Mouse (Mus musculus): ENCODE data around the gene A930017K11Rik. TPM values are rescaled to one million over a fixed set of nuclear protein-coding genes. Genes with fewer than 3 reads are reported as not detected.

A930017K11Rik gene
- polyA plus RNA-seq, 1 experiment from 2014 or later: 0.31 TPM

DNA sequence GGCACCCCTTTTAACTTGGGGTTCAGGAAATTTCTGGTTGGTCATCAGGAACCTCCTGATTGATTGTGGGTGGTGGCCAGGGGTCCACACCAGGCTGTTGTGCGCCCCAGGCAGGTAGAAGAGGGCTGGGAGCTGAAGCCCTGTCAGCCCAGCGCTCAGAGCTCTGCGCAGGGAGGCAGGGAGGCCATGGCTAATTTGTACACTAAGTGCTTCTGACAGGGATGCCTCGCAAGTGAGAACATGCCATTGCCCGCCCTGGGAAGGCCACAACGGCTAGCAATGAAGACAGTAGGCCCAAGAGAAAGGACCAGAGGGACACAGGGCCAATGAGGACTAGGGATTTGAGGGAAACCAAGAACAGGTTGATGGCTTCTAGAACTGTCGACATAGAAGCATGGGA lies 4.3 kb upstream of the A930017K11Rik start:
- no peak for ATAC-seq (ENCODE audit: low FRiP score, low read depth)
- H3K9me3 ChIP-seq: no peaks in the 10 kb centered on the region
- peaks cover 31% of the 10 kb centered on the region for H3K27me3 ChIP-seq
- no peak overlapping the region for H3K4me2 ChIP-seq (replicated peaks)
- no peak overlapping the region for H3K27ac ChIP-seq
- H3K4me3 ChIP-seq: no peak overlapping the region
- peaks cover 43% of the 10 kb centered on the region for H3K36me3 ChIP-seq
- 71% methylated on average over 7 of the region's 7 CpGs for WGBS
- peaks cover 8% of the 10 kb centered on the region for H3K4me1 ChIP-seq
- no peak overlapping the region for H3K9ac ChIP-seq

DNA sequence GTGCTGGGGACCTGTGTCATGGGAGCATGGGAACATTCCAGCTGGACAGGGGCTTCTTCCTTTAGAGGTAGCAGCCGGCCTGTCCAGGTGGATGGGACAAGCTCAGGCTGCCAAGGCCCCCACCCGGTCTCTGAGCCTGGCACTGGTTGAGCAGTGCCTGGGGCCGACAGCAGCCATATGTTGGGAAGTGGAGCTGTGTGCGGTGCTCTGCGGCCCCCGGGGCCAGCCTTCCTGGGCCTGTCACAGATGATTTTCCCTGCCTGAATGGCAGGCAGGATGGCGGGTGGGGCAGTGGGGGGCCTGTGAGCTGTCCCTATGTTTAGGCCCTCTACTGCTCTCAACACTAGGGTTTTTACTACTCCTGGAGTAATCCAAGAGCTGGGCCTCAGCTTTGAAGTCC lies 3.8 kb upstream of the A930017K11Rik start:
- no peak for ATAC-seq (ENCODE audit: low FRiP score, low read depth)
- H3K27ac ChIP-seq: no peak overlapping the region
- peaks cover 35% of the 10 kb centered on the region for H3K27me3 ChIP-seq
- no peaks in the 10 kb centered on the region for H3K9me3 ChIP-seq
- peaks cover 12% of the 10 kb centered on the region for H3K4me1 ChIP-seq
- no peak overlapping the region for H3K4me2 ChIP-seq (replicated peaks)
- no peak overlapping the region for H3K9ac ChIP-seq
- peaks cover 39% of the 10 kb centered on the region for H3K36me3 ChIP-seq
- whole genome bisulfite sequencing: 61% methylated on average over 7 of the region's 7 CpGs
- H3K4me3 ChIP-seq: no peak overlapping the region

DNA sequence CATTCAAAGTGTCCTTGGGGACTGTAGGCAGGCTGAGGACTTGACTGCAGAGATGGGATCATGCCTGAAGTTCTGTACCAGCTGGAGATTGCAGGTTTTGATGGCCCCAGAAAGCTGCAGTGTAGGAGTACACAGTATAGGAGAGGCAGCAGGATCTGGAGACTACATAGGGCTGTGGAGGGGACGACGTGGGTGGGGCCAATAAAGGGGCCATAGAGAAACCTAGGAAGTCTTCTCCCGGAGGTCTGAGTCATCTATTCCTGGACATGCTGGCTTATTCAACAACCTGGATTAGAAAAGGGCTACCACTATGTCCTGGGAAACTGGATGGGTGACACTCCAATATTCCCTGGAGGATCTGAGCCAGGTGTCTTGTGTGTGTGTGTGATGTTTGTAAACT lies 3.4 kb upstream of the A930017K11Rik start:
- Histone ChIP-seq H3K27ac (no peak overlapping the region), H3K4me2 (replicated peaks) (no peak overlapping the region), H3K9me3 (no peaks in the 10 kb centered on the region), H3K4me3 (no peak overlapping the region), H3K27me3 (peaks cover 40% of the 10 kb centered on the region), H3K4me1 (peaks cover 15% of the 10 kb centered on the region), H3K9ac (no peak overlapping the region), H3K36me3 (peaks cover 36% of the 10 kb centered on the region)
- ATAC-seq (ENCODE audit: low FRiP score, low read depth): no peak
- 56% methylated on average over 3 of the region's 3 CpGs for WGBS

DNA sequence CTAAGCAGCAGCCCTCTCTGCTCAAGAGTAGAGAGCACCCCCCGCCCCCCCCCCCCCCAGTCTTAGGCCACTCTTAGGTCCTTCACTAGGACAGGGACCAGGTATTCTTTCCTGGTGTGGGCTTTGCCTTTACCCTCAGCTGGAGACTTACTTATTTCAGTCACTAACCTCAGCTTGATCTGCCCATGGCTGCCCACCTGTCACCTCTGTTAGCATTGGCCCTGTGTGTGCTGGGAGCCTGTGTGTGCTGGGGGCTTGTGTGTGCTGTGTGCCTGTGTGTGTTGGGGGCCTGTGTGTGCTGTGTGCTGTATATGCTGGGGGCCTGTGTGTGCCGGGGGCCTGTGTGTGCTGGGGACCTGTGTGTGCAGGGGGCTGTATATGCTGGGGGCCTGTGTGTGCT lies 2.3 kb upstream of the A930017K11Rik start:
- ATAC-seq (ENCODE audit: low FRiP score, low read depth): no peak
- Histone ChIP-seq H3K9ac (no peak overlapping the region), H3K27me3 (peaks cover 50% of the 10 kb centered on the region), H3K4me3 (no peak overlapping the region), H3K4me1 (peaks cover 15% of the 10 kb centered on the region), H3K9me3 (no peaks in the 10 kb centered on the region), H3K4me2 (replicated peaks) (no peak overlapping the region), H3K36me3 (peaks cover 26% of the 10 kb centered on the region), H3K27ac (no peak overlapping the region)
- 85% methylated on average over 2 of the region's 2 CpGs for WGBS

DNA sequence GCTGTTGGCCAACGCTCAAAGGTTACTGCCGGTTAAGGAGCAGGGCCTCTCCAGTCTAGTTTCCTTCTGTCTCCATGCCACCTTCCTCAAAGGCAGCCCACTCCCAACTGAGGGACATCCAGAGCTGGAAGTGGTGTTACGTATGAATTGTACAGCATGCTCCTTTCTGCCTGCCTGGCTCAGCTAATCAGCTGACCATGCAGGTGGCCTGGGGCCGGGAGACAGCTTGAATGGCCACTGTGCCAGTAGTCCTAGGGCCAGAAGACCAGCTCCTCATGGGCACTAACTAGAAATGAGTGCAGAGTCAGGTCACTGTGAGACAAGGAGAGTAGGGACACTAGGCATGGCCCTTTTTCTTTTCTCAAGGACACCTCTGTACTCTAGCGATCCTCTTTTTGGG lies 796 bp upstream of the A930017K11Rik start:
- peaks cover 10% of the 10 kb centered on the region for H3K36me3 ChIP-seq
- H3K4me3 ChIP-seq: no peak overlapping the region
- H3K27ac ChIP-seq: no peak overlapping the region
- H3K4me2 ChIP-seq (replicated peaks): no peak overlapping the region
- H3K9ac ChIP-seq: no peak overlapping the region
- ATAC-seq (ENCODE audit: low FRiP score, low read depth): no peak
- no peaks in the 10 kb centered on the region for H3K9me3 ChIP-seq
- peaks cover 55% of the 10 kb centered on the region for H3K27me3 ChIP-seq
- WGBS: 80% methylated on average over 5 of the region's 5 CpGs
- H3K4me1 ChIP-seq: peaks cover 15% of the 10 kb centered on the region

DNA sequence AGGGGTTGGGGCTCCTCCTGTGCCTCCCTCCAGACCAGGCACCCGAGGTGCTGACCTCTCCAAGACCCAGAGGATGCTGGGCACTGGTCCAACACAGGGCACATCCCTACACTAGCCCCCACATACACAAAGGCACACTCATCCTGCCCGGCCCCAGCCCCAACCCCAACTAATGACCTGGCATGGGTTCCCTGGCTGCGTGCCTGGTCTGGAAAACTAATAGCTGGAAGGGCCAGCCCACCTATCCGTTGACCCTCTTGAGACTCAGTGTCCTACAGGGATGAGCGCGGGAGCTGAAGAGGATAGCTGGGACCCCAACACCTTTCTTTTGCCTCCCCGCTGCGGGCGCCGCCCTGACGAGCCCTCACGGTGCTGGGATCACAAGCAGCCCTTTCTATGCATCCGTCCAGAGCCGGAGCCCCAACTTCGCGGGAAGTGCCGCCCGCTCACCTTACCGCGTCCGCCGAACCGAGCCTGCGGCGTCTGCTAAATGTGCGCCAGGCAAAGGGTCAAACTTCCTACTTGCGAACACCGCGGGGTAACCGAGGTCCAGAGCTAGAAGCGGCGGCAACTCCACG lies 1.1 kb downstream of the A930017K11Rik start:
- Histone ChIP-seq H3K4me1 (peaks cover 15% of the 10 kb centered on the region), H3K9me3 (no peaks in the 10 kb centered on the region), H3K27me3 (peaks cover 55% of the 10 kb centered on the region), H3K4me3 (peak overlapping the region; percentile 47), H3K9ac (peak overlapping the region; percentile 58), H3K27ac (no peak overlapping the region), H3K36me3 (no peaks in the 10 kb centered on the region), H3K4me2 (replicated peaks) (peak overlapping the region; percentile 80)
- under 1% methylated on average over 33 of the region's 33 CpGs for WGBS
- 0 out of 2 replicates have a peak, but pooled peaks have one; percentile 25 for ATAC-seq (ENCODE audit: low FRiP score, low read depth)

DNA sequence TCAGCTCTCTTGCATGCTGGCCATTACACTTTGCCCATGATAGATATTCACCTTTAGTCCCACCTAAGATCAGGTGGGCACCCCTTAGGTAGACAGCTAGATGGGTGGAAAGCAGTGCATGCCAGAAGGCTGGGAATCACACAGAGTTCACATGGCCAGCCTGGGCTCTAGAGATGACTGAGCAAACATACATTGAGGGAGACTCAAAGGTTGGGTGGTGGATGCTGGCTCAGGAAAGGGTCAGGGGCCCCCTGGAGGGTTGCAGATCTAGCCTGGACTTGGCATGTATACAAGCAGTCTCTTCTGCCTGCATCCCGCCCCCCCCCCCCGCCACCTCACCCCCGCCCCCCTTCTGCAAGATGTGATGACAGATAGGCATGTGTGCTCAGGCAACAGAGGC lies 1.7 kb downstream of the A930017K11Rik start:
- no peak for ATAC-seq (ENCODE audit: low FRiP score, low read depth)
- no peak overlapping the region for H3K4me2 ChIP-seq (replicated peaks)
- H3K9me3 ChIP-seq: no peaks in the 10 kb centered on the region
- peaks cover 15% of the 10 kb centered on the region for H3K4me1 ChIP-seq
- no peak overlapping the region for H3K9ac ChIP-seq
- no peak overlapping the region for H3K27ac ChIP-seq
- peaks cover 55% of the 10 kb centered on the region for H3K27me3 ChIP-seq
- WGBS: 0% methylated on average over 3 of the region's 3 CpGs
- H3K4me3 ChIP-seq: no peak overlapping the region
- no peaks in the 10 kb centered on the region for H3K36me3 ChIP-seq

DNA sequence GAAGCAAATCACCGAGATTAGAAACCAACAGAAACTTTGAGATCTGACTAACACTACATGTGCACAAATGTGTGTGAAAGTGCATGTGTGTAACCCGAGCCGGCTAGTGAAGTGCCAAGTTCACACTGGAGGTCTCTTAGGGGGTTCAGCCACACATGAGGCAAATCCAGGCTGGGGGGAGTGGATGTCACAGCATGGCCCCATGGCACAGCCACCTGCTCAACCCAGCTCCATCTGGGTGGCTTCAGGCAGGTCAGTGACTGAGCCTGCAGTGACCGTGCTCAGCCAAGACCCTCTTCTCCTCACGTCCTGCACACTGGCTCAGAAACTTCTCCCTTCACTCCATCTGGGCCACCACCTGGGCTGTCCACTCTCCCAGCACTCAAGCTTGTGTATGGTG lies 2.4 kb downstream of the A930017K11Rik start:
- H3K4me3 ChIP-seq: no peak overlapping the region
- no peaks in the 10 kb centered on the region for H3K36me3 ChIP-seq
- no peak overlapping the region for H3K9ac ChIP-seq
- ATAC-seq (ENCODE audit: low FRiP score, low read depth): no peak
- no peaks in the 10 kb centered on the region for H3K9me3 ChIP-seq
- H3K27me3 ChIP-seq: peaks cover 55% of the 10 kb centered on the region
- 71% methylated on average over 5 of the region's 5 CpGs for WGBS
- no peak overlapping the region for H3K27ac ChIP-seq
- H3K4me2 ChIP-seq (replicated peaks): no peak overlapping the region
- peaks cover 15% of the 10 kb centered on the region for H3K4me1 ChIP-seq

DNA sequence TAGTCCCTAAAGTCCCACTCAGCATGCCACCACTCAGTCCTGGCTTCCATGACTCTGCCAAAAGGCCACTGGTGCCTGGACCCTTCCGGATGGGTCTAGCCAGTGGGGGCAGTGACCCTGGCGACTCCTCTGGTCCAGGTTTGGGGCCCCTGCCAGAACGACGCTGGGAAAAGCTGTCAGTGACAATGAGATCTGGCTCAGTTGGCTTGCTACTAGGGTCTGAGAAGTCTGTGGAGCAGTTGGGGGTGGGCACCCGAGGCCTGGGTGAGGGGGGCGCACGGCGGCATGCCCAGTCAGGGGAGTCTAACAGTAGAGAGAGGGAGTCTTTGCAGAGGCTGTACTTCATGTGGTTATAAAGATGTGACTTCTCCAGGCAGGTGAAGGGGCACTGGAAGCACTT lies 4.3 kb downstream of the A930017K11Rik start:
- H3K36me3 ChIP-seq: no peaks in the 10 kb centered on the region
- H3K4me2 ChIP-seq (replicated peaks): no peak overlapping the region
- no peak overlapping the region for H3K9ac ChIP-seq
- H3K9me3 ChIP-seq: no peaks in the 10 kb centered on the region
- H3K4me1 ChIP-seq: peaks cover 15% of the 10 kb centered on the region
- no peak for ATAC-seq (ENCODE audit: low FRiP score, low read depth)
- H3K27ac ChIP-seq: no peak overlapping the region
- 79% methylated on average over 8 of the region's 8 CpGs for WGBS
- no peak overlapping the region for H3K4me3 ChIP-seq
- H3K27me3 ChIP-seq: peaks cover 39% of the 10 kb centered on the region

DNA sequence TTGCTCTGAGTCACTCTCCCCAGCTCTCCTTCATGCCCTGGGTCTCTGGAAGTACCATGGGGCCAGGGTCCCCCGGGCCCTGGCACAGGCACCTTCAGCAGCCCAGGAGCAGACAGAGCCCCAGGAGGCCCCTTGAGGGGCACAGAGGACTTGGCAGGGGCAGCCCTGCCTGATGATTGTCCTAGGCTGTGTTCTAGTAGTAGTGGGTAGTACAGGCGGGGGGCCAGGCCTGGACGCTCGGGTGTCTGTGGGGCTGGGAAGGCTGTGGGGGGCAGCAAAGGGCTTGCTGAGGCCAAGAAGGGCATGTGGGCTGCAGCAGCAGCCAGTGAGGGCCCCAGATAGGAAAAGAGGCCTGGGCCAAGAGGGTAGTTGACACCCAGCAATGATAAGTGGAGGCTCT lies 4.8 kb downstream of the A930017K11Rik start:
- peaks cover 34% of the 10 kb centered on the region for H3K27me3 ChIP-seq

DNA sequence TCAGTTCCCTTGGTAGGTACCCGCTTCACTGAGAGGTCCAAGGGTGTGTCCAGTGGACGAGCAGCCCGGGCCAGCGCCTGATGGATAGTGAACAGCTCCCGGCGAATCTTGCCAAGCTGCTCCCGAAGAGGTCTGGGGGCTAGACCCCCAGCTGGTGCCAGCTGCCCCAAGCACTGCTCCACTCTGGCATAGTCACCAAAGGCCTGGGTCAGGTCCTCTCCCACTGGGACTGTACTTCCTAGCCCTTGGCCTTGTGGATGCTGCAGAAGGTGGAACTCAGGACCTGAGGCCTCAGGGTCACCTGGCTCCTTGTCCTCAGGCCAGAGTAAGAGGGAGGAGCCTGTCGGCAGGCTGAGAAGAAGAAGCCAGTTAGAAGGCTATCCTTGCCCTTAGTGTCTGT lies 5.5 kb downstream of the A930017K11Rik start:
- peaks cover 16% of the 10 kb centered on the region for H3K4me1 ChIP-seq
- H3K9ac ChIP-seq: no peak overlapping the region
- no peaks in the 10 kb centered on the region for H3K9me3 ChIP-seq
- ATAC-seq (ENCODE audit: low FRiP score, low read depth): no peak
- H3K27me3 ChIP-seq: peaks cover 27% of the 10 kb centered on the region
- no peak overlapping the region for H3K4me2 ChIP-seq (replicated peaks)
- H3K36me3 ChIP-seq: no peaks in the 10 kb centered on the region
- WGBS: 83% methylated on average over 8 of the region's 8 CpGs
- no peak overlapping the region for H3K4me3 ChIP-seq
- H3K27ac ChIP-seq: no peak overlapping the region

More for the DNA sequence above, 4.8 kb downstream of the A930017K11Rik start:
- Histone ChIP-seq H3K27ac (no peak overlapping the region), H3K36me3 (no peaks in the 10 kb centered on the region), H3K4me1 (peaks cover 15% of the 10 kb centered on the region), H3K4me3 (no peak overlapping the region), H3K9ac (no peak overlapping the region), H3K4me2 (replicated peaks) (no peak overlapping the region), H3K9me3 (no peaks in the 10 kb centered on the region)
- ATAC-seq (ENCODE audit: low FRiP score, low read depth): no peak
- 86% methylated on average over 4 of the region's 4 CpGs for WGBS

DNA sequence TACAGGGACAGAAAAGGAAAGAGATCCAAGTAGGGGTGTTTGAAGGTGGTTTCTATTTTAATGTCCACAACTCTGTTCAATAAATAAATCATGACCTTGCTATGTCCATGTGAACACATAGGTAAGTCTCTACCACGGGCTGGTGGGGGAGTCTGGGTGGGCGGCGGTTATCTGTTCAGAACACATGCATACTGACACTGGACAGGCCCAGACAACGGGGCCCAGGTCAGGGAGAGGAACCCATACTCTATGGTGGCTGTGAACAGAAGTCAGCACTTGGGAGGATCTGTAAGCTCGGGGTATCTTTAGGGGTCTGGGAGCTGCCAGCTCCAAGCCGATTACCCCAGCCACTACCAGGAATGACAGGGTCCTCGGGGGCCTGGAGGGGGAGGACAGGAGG lies 6.0 kb downstream of the A930017K11Rik start:
- H3K9me3 ChIP-seq: no peaks in the 10 kb centered on the region
- no peaks in the 10 kb centered on the region for H3K36me3 ChIP-seq
- WGBS: 73% methylated on average over 7 of the region's 7 CpGs
- ATAC-seq (ENCODE audit: low FRiP score, low read depth): no peak
- H3K27me3 ChIP-seq: peaks cover 22% of the 10 kb centered on the region
- H3K4me2 ChIP-seq (replicated peaks): no peak overlapping the region
- no peak overlapping the region for H3K9ac ChIP-seq
- H3K4me1 ChIP-seq: peaks cover 10% of the 10 kb centered on the region
- no peak overlapping the region for H3K4me3 ChIP-seq
- no peak overlapping the region for H3K27ac ChIP-seq

DNA sequence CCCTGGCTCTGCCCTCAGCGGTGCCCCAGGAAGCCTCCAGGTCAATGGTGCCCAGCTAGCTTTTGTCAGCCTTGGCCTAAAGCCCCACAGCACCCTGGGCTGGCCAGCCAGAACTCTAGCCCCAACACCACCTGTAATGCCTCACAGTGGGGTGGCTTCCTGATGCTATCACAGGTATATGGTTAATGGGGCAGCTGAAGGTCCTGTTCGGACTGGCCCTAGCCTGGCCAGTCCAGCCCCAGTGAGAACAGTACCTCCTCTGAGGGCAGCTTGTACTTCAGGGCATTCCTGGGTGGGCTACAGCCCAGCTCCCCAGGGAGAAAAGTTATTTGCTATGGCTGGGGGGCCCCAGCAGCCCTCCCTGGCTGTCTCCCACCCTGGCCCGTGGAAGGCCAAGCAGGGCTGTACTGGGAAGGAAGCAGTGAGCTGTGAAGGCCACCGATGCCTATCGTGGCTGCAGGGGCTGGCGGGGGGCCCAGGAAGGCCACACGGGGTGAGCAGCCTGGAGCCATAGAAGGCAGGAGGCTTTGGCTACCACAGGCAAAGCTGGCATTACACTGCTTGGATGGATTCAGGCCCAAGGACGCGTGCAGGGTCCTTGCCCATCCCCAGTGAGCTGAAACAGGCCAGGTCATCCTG lies 6.7 kb downstream of the A930017K11Rik start:
- Histone ChIP-seq H3K27me3 (peaks cover 14% of the 10 kb centered on the region), H3K9ac (peak overlapping the region; percentile 19; the same call in 1 of the 2 replicates), H3K4me3 (no peak overlapping the region), H3K4me2 (replicated peaks) (no peak overlapping the region), H3K27ac (no peak overlapping the region), H3K9me3 (no peaks in the 10 kb centered on the region), H3K4me1 (peaks cover 12% of the 10 kb centered on the region), H3K36me3 (no peaks in the 10 kb centered on the region)
- 73% methylated on average over 9 of the region's 9 CpGs for WGBS
- no peak for ATAC-seq (ENCODE audit: low FRiP score, low read depth)

All from limb, embryonic 13.5 days (tissue).